Mouse (Mus musculus) frontal cortex, postnatal 10 days (tissue): ENCODE data around the gene Mtg2.

Source experiments
- DNase-seq, 2 experiments: peaks; one replicate each; pipeline ENCODE4 v3.0.0; 2022; ENCODE audit warnings: low spot score in 2 of 2, mixed read lengths in 1 of 2

The Mtg2 gene

GRCm38 (mm10) chr2:180104659-180105377 lies 34.4 kb downstream of the Mtg2 start:
- no peak for DNase-seq

DNA sequence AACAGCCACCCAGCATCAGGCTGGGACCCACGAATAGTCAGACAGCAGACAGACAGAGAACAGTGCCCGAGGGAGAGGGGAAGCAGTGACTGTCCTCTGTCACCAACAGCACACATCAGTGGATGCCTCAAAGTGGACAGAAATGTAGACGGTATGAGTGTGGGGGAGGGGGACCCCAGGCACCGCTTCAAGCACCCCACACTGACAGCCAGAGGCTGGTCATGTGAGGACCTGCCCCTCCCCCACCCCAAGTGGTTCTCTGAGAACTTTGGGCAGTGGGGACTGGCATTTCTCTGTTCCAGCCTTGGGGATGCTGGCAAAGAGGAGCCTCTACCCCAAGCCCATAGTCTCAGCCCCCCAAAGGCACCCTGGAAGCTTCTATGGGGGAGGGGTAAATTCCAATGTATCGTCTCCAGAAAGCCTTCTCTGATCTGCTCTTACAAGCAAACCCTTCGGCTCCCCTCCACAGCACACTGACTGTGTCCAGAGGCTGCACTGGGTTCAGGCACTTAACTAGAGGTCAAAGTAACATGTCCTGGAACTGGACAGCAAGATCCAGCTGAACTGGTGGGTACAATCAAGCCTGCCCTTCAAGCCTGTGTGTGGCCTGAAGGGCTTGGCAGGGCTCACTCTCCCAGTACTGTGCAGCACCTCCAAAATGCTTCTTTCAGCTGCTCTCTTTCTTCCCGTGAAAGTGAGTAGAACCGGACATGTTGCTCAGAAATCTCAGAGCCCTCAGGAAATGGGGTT lies 35.2 kb downstream of the Mtg2 start:
- no peak for DNase-seq

DNA sequence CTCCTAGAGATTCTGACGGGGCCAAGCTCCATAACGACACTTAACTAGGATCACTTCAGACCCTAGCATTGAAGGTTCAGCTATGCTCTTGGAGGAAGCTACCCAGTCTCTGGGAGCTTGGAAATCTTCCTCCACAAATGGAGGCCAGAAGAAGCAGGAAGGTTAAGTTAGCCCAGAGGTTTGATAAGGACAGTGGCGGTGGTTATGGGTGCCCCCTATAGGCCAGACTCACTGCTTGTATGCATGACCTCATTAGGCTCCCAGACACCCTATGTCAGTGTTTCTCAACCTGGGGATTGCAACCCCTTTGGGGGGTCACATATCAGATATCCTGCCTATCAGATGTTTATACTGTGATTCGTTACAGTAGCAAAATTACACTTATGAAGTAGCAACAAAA lies 36.7 kb downstream of the Mtg2 start:
- no peak for DNase-seq

DNA sequence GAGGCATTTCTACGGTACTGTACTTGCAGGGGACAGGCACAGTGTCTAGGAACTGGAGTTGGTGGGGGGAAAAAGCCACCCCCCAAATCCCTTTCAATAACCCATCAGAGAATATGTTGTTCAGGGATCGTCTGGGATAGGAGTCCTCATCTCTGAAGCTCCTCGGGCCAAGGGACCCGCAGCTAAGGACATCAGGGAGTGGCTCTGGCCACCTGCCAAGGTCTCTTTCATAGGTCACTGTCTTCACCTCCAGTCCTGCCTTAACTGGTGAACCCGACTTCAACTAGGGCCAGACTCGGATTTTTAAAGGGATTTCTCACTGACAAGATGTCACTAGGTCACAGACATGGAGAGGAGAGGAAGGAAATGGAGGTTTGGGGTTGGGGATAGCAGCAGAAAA lies 37.9 kb downstream of the Mtg2 start:
- no peak for DNase-seq

GRCm38 (mm10) chr2:180113909-180114890 lies 43.8 kb downstream of the Mtg2 start:
- DNase-seq, result peak in 1 of 2 experiments; percentile 59

GRCm38 (mm10) chr2:180115279-180115678 lies 44.9 kb downstream of the Mtg2 start:
- peak in 1 of 2 experiments; percentile 59 for DNase-seq

DNA sequence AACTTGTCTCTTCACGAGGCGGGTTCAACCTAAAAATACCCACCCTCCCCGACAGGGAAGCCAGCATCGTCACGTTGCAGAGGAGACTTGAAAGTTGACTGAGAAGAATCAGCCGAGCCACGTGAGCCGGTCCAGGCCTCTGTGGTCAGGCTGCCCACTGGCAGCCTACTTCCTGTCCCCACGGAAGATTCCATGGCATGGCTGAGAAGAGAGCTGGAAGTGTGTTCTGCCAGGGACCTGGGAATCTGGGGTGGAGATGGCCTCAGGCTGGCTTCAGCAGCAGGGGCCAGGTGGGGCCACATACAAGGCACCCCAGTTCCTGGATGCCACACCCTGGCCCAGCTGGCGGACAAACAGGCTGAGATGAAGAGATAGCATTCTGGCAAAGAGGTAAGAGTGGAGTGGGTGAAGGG lies 45.7 kb downstream of the Mtg2 start:
- peak in 1 of 2 experiments; percentile 33 for DNase-seq

- DNase-seq, result no peak
Observed at GRCm38 (mm10) chr2:180116741-180117484, 46.5 kb downstream of the Mtg2 start.

GRCm38 (mm10) chr2:180117485-180118194 lies 47.3 kb downstream of the Mtg2 start:
- DNase-seq, result peak; percentile 63 to 68

- peak; percentile 100 for DNase-seq
Observed at GRCm38 (mm10) chr2:180118661-180119438, 48.5 kb downstream of the Mtg2 start, which contains the start of gene Osbpl2. Gene Osbpl2, plus strand, starts transcription at chr2:180119306.

GRCm38 (mm10) chr2:180119439-180120291 lies 49.3 kb downstream of the Mtg2 start:
- DNase-seq, result no peak

DNA sequence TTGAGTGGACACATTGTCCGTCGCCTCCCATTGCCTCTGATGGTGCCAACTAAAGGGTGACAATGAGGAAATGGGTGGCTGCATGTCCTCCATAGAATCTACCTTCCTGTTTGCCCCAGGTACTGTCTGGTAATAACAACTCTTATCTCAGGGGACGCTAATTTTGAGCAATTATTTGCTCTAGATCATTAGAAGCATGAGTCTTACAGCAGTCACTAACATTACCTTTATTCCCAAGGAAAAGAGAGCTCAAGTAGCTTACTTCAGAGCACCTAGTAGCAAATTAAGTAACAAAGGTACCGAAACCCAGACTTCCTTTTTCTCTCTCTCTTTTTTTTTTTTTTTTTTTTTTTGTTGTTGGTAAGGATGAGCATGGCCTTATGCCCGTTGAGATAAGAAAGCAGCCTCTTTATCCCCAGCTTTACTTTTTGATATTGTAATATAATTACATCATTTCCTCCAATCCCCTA lies 49.9 kb downstream of the Mtg2 start:
- DNase-seq, result no peak

DNA sequence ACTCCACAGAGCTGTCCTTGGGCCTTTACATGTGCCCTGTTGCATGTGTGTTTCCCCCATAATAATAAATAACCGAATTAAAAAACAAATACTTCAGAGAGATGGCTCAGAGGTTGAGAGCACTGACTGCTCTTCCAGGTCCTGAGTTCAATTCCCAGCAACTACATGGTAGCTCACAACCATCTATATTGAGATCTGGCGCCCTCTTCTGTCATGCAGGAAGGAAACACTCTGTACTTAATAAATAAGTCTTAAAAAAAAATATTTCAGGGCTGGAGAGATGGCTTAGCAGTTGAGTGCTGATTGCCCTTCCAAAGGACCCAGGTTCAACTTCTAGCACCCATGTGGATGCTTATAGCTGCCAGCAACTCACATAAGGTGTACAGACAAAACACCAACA lies 53.8 kb downstream of the Mtg2 start:
- no peak for DNase-seq

DNA sequence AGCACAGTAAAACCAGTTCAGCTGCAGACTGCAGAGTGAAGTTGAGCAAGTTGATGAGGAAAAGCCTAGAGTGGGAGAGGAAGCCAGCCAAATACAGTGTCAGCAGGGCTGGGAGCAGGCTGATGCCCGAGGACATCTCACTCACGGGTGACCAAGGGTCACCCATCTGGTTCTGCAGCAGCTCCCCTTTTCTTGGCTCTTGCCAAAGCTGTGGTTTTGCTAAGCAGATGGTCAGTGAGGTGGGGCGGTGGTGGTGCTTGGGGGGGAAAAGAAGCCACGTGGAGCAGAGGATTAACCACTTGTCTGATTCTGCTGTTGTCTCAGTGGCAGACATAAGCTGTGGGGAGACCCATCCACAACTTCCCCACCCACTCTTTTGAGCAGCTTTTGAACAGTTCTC lies 55.8 kb downstream of the Mtg2 start:
- DNase-seq, result peak in 1 of 2 experiments; percentile 48

DNA sequence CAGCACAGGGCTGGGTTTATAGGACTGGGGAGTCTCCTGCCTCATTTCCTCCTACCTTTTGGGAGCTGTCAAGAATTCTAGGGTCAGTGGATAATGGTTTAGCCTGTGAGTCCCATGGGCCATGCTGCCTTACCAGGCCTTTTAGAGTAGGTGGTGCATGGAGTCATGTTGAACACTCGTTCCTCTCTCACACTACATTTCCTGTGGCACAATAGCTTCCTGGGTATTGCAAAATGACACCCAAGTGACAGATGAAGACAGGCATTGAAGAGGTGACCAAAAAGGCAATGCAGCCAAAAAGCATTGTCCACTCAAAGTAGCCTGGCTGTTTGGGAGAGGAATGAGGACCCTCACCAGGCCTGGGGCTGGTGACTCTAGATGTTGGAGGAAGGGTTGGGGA lies 57.3 kb downstream of the Mtg2 start:
- DNase-seq, result no peak

DNA sequence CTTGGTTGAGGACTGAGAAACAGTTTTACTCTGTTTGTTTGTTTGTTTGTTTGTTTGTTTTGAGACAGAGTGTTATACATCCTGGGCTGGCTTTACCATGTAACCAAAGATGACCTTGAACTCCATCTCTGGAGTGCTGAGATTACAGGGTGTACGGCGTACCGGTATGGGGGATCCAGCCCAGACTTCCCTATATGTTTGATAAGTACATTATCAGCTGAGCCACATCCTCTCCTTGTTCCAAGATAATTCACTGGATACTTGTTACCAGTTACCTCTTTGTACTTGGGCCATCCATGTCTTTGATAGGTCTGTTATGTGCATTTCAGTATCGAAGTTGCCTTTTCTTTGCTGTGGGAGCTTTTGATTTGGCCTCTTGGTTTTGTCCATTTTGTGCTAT lies 62.8 kb downstream of the Mtg2 start:
- no peak for DNase-seq

DNA sequence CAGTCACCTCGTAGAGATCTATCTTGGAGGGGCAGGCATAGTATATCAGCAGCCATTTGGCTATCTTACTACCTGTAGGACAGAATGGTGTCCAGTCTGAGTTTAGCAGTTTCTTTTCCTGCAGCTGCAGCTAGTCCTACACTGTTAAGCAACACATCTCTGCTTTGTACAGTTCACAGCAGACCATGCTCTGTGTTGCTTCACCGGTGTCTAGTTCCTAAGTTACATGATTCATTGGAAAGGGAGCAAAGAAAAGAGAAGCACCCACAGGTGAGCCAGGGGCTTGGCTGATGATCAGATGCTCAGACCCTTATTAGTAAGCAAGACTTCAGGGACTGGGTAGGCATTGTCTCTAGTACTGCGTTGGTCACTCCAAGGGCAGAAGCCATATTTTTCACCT lies 63.5 kb downstream of the Mtg2 start:
- no peak for DNase-seq

DNA sequence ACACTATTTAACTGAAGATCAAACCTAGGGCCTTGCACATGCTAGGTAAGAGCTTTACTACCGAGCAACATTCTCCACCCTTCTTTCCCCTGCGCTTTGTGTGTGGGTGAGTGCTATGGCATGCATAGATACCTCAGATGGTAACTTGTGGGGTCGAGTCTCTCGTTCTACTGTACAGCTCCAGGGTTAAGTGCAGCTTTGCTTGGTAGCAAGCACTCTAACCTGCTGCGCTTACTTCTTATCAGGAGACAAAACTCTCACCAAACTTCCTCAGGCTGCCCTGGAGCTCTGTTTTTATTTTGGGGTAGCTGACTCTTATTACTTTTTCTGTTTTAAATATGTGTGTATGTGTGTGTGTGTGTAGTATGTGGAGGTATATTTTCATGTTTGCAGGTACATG lies 65.0 kb downstream of the Mtg2 start:
- DNase-seq, result no peak
